Mouse (Mus musculus) MEL (cell line): ENCODE data around the gene Hs1bp3. TPM values are rescaled to one million over a fixed set of nuclear protein-coding genes. Genes with fewer than 3 reads are reported as not detected.

Source experiments
- DNase-seq: peaks from one replicate; pipeline ENCODE4 v3.0.0; 2011; ENCODE audit warnings: low read depth, low spot score
- H3K27ac ChIP-seq: 2 replicates; pipeline ENCODE4 v1.5.1; 2012; ENCODE audit warnings: low read depth, mild to moderate bottlenecking, control low read depth, low read length, moderate library complexity; ENCODE audit not compliant: control insufficient read depth
- H3K27me3 ChIP-seq, 2 experiments: fragments of 150-350 bp in 1 of 2; sonication (generic) in 1 of 2; 2 replicates each; pipeline ENCODE4 v1.6.1; 2012; ENCODE audit warnings: low read length in 2 of 2, mild to moderate bottlenecking in 2 of 2, improper control_type of control experiment in 1 of 2, moderate library complexity in 1 of 2; ENCODE audit not compliant: insufficient read depth in 2 of 2, control insufficient read depth in 1 of 2
- H3K36me3 ChIP-seq, 2 experiments: 2 replicates each; pipeline ENCODE4 v1.6.1; 2012 to 2014; ENCODE audit warnings: low read length in 2 of 2, improper control_type of control experiment in 1 of 2, inconsistent platforms in 1 of 2, mild to moderate bottlenecking in 1 of 2; ENCODE audit not compliant: insufficient read depth in 2 of 2, control insufficient read depth in 1 of 2
- H3K4me1 ChIP-seq, 2 experiments: fragments of 150-350 bp in 1 of 2; sonication (generic) in 1 of 2; 2 replicates each; pipeline ENCODE4 v1.6.1; 2012; ENCODE audit warnings: low read length in 2 of 2, improper control_type of control experiment in 1 of 2, mild to moderate bottlenecking in 1 of 2; ENCODE audit not compliant: insufficient read depth in 2 of 2, control insufficient read depth in 1 of 2
- H3K4me3 ChIP-seq, 2 experiments: fragments of 150-350 bp in 1 of 2; sonication (generic) in 1 of 2; 2 replicates each; pipeline ENCODE4 v1.5.1; 2012; ENCODE audit warnings: low read depth in 2 of 2, low read length in 2 of 2, mild to moderate bottlenecking in 2 of 2, moderate library complexity in 2 of 2, control low read depth in 1 of 2, improper control_type of control experiment in 1 of 2; ENCODE audit not compliant: control insufficient read depth in 1 of 2, insufficient read depth in 1 of 2
- H3K79me2 ChIP-seq: 2 replicates; pipeline ENCODE4 v1.6.1; 2012; ENCODE audit warnings: mild to moderate bottlenecking, low read length, moderate library complexity; ENCODE audit not compliant: control insufficient read depth, poor library complexity, insufficient read depth
- H3K9ac ChIP-seq: 2 replicates; pipeline ENCODE4 v1.6.1; 2012; ENCODE audit warnings: low read depth, mild to moderate bottlenecking, control low read depth, low read length, moderate library complexity; ENCODE audit not compliant: control insufficient read depth, poor library complexity, severe bottlenecking
- H3K9me3 ChIP-seq: fragments of 150-350 bp; sonication (generic); replicated peaks from 2 replicates; pipeline ENCODE4 v1.6.1; 2012; ENCODE audit warnings: mild to moderate bottlenecking, low read length, improper control_type of control experiment, moderate library complexity; ENCODE audit not compliant: insufficient read depth
- BHLHE40 ChIP-seq: IDR thresholded peaks from 2 replicates; pipeline ENCODE4 v1.6.1; 2012; ENCODE audit warnings: low read depth, mild to moderate bottlenecking, inconsistent platforms, low read length, improper control_type of control experiment, borderline replicate concordance
- E2F4 ChIP-seq: IDR thresholded peaks from 2 replicates; pipeline ENCODE4 v1.6.1; 2011; ENCODE audit warnings: low read depth, low read length, improper control_type of control experiment, borderline replicate concordance
- ELF1 ChIP-seq: IDR thresholded peaks from 2 replicates; pipeline ENCODE4 v1.6.1; 2014; ENCODE audit warnings: low read depth, mild to moderate bottlenecking, inconsistent platforms, low read length, improper control_type of control experiment, moderate library complexity
- HCFC1 ChIP-seq: IDR thresholded peaks from 2 replicates; pipeline ENCODE4 v1.6.1; 2012; ENCODE audit warnings: low read depth, mild to moderate bottlenecking, inconsistent platforms, low read length, improper control_type of control experiment, moderate library complexity
- JUND ChIP-seq: IDR thresholded peaks from 2 replicates; pipeline ENCODE4 v1.6.1; 2011; ENCODE audit warnings: low read depth, mild to moderate bottlenecking, improper control_type of control experiment, low read length
- KAT2A ChIP-seq: conservative IDR thresholded peaks from 2 replicates; pipeline ENCODE4 v1.6.1; 2012; ENCODE audit warnings: low read depth, low read length, improper control_type of control experiment, inconsistent platforms
- MAX ChIP-seq: IDR thresholded peaks from 2 replicates; pipeline ENCODE4 v1.6.1; 2011; ENCODE audit warnings: low read length, improper control_type of control experiment
- MXI1 ChIP-seq: IDR thresholded peaks from 2 replicates; pipeline ENCODE4 v1.6.1; 2011; ENCODE audit warnings: mild to moderate bottlenecking, low read depth, low read length, improper control_type of control experiment
- MYB ChIP-seq: IDR thresholded peaks from 2 replicates; pipeline ENCODE4 v1.6.1; 2011; ENCODE audit warnings: mild to moderate bottlenecking, low read depth, low read length, improper control_type of control experiment
- MYC ChIP-seq: IDR thresholded peaks from 2 replicates; pipeline ENCODE4 v1.6.1; 2011; ENCODE audit warnings: low read depth, mild to moderate bottlenecking, low read length, improper control_type of control experiment, moderate library complexity
- NRF1 ChIP-seq: IDR thresholded peaks from 2 replicates; pipeline ENCODE4 v1.6.1; 2014; ENCODE audit warnings: low read depth, mild to moderate bottlenecking, inconsistent platforms, low read length, improper control_type of control experiment, moderate library complexity; ENCODE audit not compliant: poor library complexity, insufficient read depth, severe bottlenecking
- RAD21 ChIP-seq: IDR thresholded peaks from 2 replicates; pipeline ENCODE4 v1.6.1; 2011; ENCODE audit warnings: mild to moderate bottlenecking, low read depth, low read length, improper control_type of control experiment
- TAL1 ChIP-seq: IDR thresholded peaks from 2 replicates; pipeline ENCODE4 v1.6.1; 2012; ENCODE audit warnings: mild to moderate bottlenecking, inconsistent platforms, low read length, moderate library complexity, mixed read lengths
- UBTF ChIP-seq: IDR thresholded peaks from 2 replicates; pipeline ENCODE4 v1.6.1; 2012; ENCODE audit warnings: low read depth, mild to moderate bottlenecking, inconsistent platforms, low read length, improper control_type of control experiment, moderate library complexity, borderline replicate concordance; ENCODE audit not compliant: insufficient read depth
- USF2 ChIP-seq, 2 experiments: IDR thresholded peaks; 2 replicates each; pipeline ENCODE4 v1.6.1; 2011 to 2012; ENCODE audit warnings: improper control_type of control experiment in 2 of 2, low read length in 2 of 2, borderline replicate concordance in 1 of 2, inconsistent platforms in 1 of 2, low read depth in 1 of 2, mild to moderate bottlenecking in 1 of 2; ENCODE audit not compliant: insufficient read depth in 1 of 2
- ZKSCAN1 ChIP-seq: IDR thresholded peaks from 2 replicates; pipeline ENCODE4 v1.6.1; 2012; ENCODE audit warnings: low read depth, mild to moderate bottlenecking, inconsistent platforms, low read length, improper control_type of control experiment, moderate library complexity
- ZMIZ1 ChIP-seq: IDR thresholded peaks from 2 replicates; pipeline ENCODE4 v1.6.1; 2012; ENCODE audit warnings: low read depth, mild to moderate bottlenecking, inconsistent platforms, low read length, improper control_type of control experiment, moderate library complexity
- polyA plus RNA-seq, 2 experiments: library from polyadenylated mRNA; stranded (reverse) in 1 of 2; unstranded in 1 of 2; fragments of >175 nt in 1 of 2; fragments of >200 nt in 1 of 2; gene quantifications; 2 replicates each; pipeline versions ENCODE4 v1.2.1 to v1.2.4; 2012; ENCODE audit warnings: low replicate concordance in 2 of 2, low read depth in 1 of 2; ENCODE audit not compliant: insufficient read length in 2 of 2, insufficient read depth in 1 of 2, missing spikeins in 1 of 2
- total RNA-seq: library from RNA; depleted of rRNA; stranded (reverse); fragments of 300-350 nt; gene quantifications from 2 replicates; pipeline ENCODE4 v1.2.3, GENCODE M21; 2012

The Hs1bp3 gene
- total and polyA plus RNA-seq, 3 experiments, result 4.7 to 17.4 TPM; not detected in 1

DNA sequence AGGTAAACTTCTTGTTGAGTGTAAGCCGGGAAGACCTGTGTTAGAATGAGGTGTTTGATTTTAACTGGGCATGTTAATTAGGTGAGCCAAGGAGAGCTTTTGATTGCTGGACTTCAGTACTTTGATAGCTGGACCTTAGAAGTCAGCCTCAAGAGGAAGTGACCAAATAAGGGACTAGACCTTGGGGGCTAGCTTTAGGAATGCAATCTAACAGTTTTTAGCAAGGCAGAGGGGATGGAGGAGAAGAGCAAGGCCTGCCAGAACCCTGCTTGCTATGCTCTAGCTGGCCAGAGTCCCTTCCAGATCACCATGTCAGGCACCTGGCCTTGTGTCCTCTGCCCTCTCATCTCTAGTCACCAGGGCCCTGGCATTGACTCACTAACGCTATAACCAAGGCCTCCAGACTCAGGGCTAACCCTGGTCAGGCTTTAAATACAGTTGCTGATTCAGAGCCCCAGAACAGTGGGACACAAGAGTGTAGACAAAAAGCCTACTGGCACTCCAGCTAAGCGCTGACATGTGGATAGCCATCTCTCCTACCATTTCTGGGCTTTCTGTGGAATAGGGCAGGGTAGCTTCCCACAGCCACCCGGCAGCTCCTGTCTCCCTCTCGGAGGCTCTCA lies 45.2 kb downstream of the Hs1bp3 start:
- TF ChIP-seq UBTF (no peak), KAT2A (no peak), ELF1 (no peak), TAL1 (no peak), JUND (no peak)
- Histone ChIP-seq H3K79me2 (no peaks in the 10 kb centered on the region), H3K4me1 (no peaks in the 10 kb centered on the region), H3K4me3 (no peak overlapping the region), H3K27me3 (peaks cover 0 to 2% of the 10 kb centered on the region in 2 experiments; a peak in 2 of 4 replicates), H3K27ac (no peak overlapping the region), H3K9me3 (no peaks in the 10 kb centered on the region), H3K36me3 (no peaks in the 10 kb centered on the region), H3K9ac (no peak overlapping the region)
- no peak for DNase-seq

DNA sequence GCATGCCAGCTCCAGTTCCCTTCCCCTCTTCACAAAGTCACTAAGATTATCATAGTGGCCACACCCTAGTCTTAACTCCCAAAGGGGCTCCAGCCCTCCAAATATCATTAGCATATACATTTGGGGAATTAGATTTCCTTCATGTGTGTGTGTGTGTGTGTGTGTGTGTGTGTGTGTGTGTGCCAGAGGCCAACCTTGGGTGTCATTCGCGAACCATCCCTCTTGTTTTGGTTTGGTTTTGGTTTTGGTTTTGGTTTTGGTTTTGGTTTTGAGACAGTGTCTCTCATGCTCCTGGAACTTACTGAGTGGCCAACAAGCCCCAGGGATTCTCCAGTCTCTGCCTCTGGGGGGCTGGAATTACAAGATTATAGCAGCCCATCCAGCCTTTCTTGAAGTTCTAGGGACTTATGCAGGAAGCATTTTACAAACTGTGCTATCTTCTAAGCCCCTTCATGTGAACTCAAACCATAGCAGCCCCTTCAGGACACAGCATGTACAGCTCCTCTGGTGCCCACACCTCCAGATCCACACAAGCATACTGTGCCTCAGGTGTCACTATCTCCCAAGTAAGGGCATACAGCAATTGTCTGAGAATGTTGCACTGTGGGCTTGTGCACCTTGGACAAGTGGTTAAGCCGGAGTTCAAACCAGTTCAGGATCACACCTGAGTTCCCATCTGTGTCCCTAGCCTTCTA lies 46.3 kb downstream of the Hs1bp3 start:
- TF ChIP-seq MAX (no peak), HCFC1 (no peak), MXI1 (no peak), USF2 (IDR thresholded peaks at IDR 0.05; ENCODE audit: borderline replicate concordance in 1 of 2, insufficient read depth in 1 of 2, low read depth in 1 of 2, low read length in 2 of 2) (no peak), BHLHE40 (no peak), RAD21 (no peak), E2F4 (no peak), JUND (no peak), NRF1 (no peak), MYC (no peak), ZKSCAN1 (no peak), ZMIZ1 (no peak), MYB (no peak)

More for the DNA sequence above, 46.3 kb downstream of the Hs1bp3 start:
- Histone ChIP-seq H3K4me1 (no peaks in the 10 kb centered on the region), H3K9me3 (no peaks in the 10 kb centered on the region), H3K27ac (no peak overlapping the region), H3K36me3 (no peaks in the 10 kb centered on the region), H3K79me2 (no peaks in the 10 kb centered on the region), H3K4me3 (no peak overlapping the region), H3K9ac (no peak overlapping the region), H3K27me3 (peaks cover 0 to 2% of the 10 kb centered on the region in 2 experiments; a peak in 2 of 4 replicates)
- no peak for DNase-seq
